Mouse (Mus musculus) C2C12 (cell line): ENCODE measurements around the gene Rnf222. TPM values are rescaled to one million over a fixed set of nuclear protein-coding genes. Genes with fewer than 3 reads are reported as not detected.
A peak's percentile ranks its signal among the peaks of the same experiment; 100 is the strongest.

Experiments
- H3K27me3 ChIP-seq: one replicate; pipeline ENCODE4 v1.6.1; 2011; ENCODE audit not compliant: control insufficient read depth, insufficient read depth, insufficient read length
- H3K36me3 ChIP-seq: one replicate; pipeline ENCODE4 v1.6.1; 2011; ENCODE audit not compliant: control insufficient read depth, insufficient read depth
- H3K4me3 ChIP-seq: one replicate; pipeline ENCODE4 v1.5.1; 2011; ENCODE audit warnings: mild to moderate bottlenecking, control low read depth; ENCODE audit not compliant: poor library complexity, insufficient read depth, severe bottlenecking
- H3K79me2 ChIP-seq: one replicate; pipeline ENCODE4 v1.6.1; 2011; ENCODE audit not compliant: control insufficient read depth, insufficient read depth
- H3K79me3 ChIP-seq: one replicate; pipeline ENCODE4 v1.6.1; 2011; ENCODE audit warnings: low read depth, control low read depth
- H3ac ChIP-seq: one replicate; pipeline ENCODE3; 2011; ENCODE audit warnings: low read depth; ENCODE audit not compliant: control insufficient read depth, insufficient read length
- CEBPB ChIP-seq: IDR thresholded peaks from one replicate; pipeline ENCODE4 v1.6.1; 2011; ENCODE audit warnings: low read depth, mild to moderate bottlenecking, control low read depth, moderate library complexity
- CTCF ChIP-seq: IDR thresholded peaks from one replicate; pipeline ENCODE4 v1.5.1; 2011; ENCODE audit not compliant: control insufficient read depth, insufficient read depth, insufficient read length
- FOSL1 ChIP-seq: IDR thresholded peaks from one replicate; pipeline ENCODE4 v1.8.0; 2011; ENCODE audit warnings: mild to moderate bottlenecking, low read length; ENCODE audit not compliant: poor library complexity, insufficient read depth, severe bottlenecking
- MAX ChIP-seq: IDR thresholded peaks from one replicate; pipeline ENCODE4 v1.6.1; 2011; ENCODE audit warnings: mild to moderate bottlenecking, control low read depth
- MYOD1 ChIP-seq: IDR thresholded peaks from one replicate; pipeline ENCODE4 v1.6.1; 2011; ENCODE audit warnings: low read depth; ENCODE audit not compliant: control insufficient read depth, insufficient read length
- MYOG ChIP-seq: IDR thresholded peaks from one replicate; pipeline ENCODE4 v1.6.1; 2011; ENCODE audit not compliant: control insufficient read depth, insufficient read length; ENCODE audit errors: extremely low read depth
- USF1 ChIP-seq: IDR thresholded peaks from one replicate; pipeline ENCODE4 v1.6.1; 2011; ENCODE audit warnings: low read depth, mild to moderate bottlenecking, control low read depth, moderate library complexity
- polyA plus RNA-seq: library from polyadenylated mRNA; unstranded; fragments of >200 nt; fragmentation: generic; extraction: Trizol; gene quantifications from one replicate; pipeline ENCODE4 v1.2.1, GENCODE M21; 2012; ENCODE audit warnings: missing spikeins

Rnf222 gene
- polyA plus RNA-seq, 1 experiment: not detected

DNA sequence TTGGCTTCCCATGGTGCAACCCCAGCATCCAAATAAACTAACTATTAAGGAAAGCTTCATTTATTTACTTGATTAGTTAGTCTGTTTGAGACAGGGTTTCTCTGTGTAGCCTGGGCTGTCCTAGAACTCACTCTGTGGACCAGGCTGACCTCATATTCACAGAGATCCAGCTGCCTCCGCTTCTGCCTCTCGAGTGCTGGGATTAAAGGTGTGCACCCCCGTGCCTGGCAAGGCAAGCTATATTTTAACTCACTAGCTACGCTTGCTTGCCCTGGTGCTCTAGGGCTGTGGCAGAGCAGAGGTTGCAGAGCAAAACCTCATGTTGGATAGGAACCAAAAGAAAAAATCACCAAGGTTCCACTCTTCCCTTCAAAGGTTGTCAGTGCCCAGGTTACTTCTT is 52.2 kb downstream of the Rnf222 start:
- no peak for TF ChIP-seq FOSL1
- no peak for TF ChIP-seq CTCF
- TF ChIP-seq MYOD1: no peak
- TF ChIP-seq MAX: no peak
- TF ChIP-seq MYOG: no peak
- TF ChIP-seq CEBPB: no peak
- TF ChIP-seq USF1: no peak
- H3K4me3 ChIP-seq: no peak overlapping the region

DNA sequence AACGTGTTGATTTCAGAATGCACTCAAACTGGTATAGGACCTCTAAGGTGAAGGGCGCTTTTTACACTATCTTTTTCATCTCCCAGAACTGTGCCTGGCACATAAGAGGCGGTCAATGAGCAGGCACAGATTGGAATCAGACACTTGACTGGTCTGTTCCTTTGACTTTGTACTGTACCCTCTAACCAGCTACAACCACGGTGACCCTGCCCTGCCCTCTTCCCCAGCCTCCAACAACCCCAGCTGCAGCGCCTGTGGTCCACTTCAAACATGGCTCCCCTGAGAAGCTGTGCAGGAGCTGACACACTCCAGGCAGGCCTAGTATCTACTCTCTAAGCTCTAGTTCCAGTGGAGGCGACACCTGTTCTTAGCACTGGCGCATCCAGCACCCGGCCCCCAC is 54.4 kb downstream of the Rnf222 start:
- H3K4me3 ChIP-seq: no peak overlapping the region
- H3K27me3 ChIP-seq: no peaks in the 10 kb centered on the region
- no peak for TF ChIP-seq MAX
- TF ChIP-seq FOSL1: no peak
- no peak for TF ChIP-seq USF1
- no peak for TF ChIP-seq CEBPB
- no peak for TF ChIP-seq MYOG
- TF ChIP-seq CTCF: no peak
- TF ChIP-seq MYOD1: no peak
- no peaks in the 10 kb centered on the region for H3K36me3 ChIP-seq
- H3K79me3 ChIP-seq: no peaks in the 10 kb centered on the region
- H3ac ChIP-seq: no peak overlapping the region
- no peaks in the 10 kb centered on the region for H3K79me2 ChIP-seq

More for the DNA sequence above, 52.2 kb downstream of the Rnf222 start:
- Histone ChIP-seq H3K79me2 (no peaks in the 10 kb centered on the region), H3ac (peak overlapping the region; percentile 13), H3K79me3 (no peaks in the 10 kb centered on the region), H3K27me3 (no peaks in the 10 kb centered on the region), H3K36me3 (no peaks in the 10 kb centered on the region)

- no peaks in the 10 kb centered on the region for H3K79me3 ChIP-seq
Observed at GRCm38 (mm10) chr11:68945245-68945644, 56.9 kb downstream of the Rnf222 start.

More at GRCm38 (mm10) chr11:68945245-68945644, 56.9 kb downstream of the Rnf222 start:
- H3K36me3 ChIP-seq: no peaks in the 10 kb centered on the region
- H3K79me2 ChIP-seq: no peaks in the 10 kb centered on the region
- TF ChIP-seq MYOG: no peak
- TF ChIP-seq CEBPB: no peak
- no peak for TF ChIP-seq USF1
- TF ChIP-seq MYOD1: no peak
- no peak overlapping the region for H3ac ChIP-seq
- no peaks in the 10 kb centered on the region for H3K27me3 ChIP-seq
- H3K4me3 ChIP-seq: no peak overlapping the region

Other genes starting within 250 kb of the Rnf222 start
- 40.0 TPM for gene Myh10, start 197.0 kb upstream of the Rnf222 start, polyA plus RNA-seq
- gene Ndel1, start 16.7 kb upstream of the Rnf222 start, polyA plus RNA-seq: 27.9 TPM
- 625 TPM for gene Rpl26, start 13.0 kb downstream of the Rnf222 start, polyA plus RNA-seq
- gene Odf4, start 38.5 kb downstream of the Rnf222 start, polyA plus RNA-seq: not detected
- gene Arhgef15, start 68.9 kb downstream of the Rnf222 start, polyA plus RNA-seq: 0.25 TPM
- 0.88 TPM for gene Slc25a35, start 79.6 kb downstream of the Rnf222 start, polyA plus RNA-seq
- 76.2 TPM for gene Rangrf, start 86.6 kb downstream of the Rnf222 start, polyA plus RNA-seq
- gene Pfas, start 119.9 kb downstream of the Rnf222 start, polyA plus RNA-seq: 22.2 TPM
- gene Ctc1, start 127.4 kb downstream of the Rnf222 start, polyA plus RNA-seq: 35.0 TPM
- gene Aurkb, start 157.1 kb downstream of the Rnf222 start, polyA plus RNA-seq: 76.6 TPM
- gene Borcs6, start 171.2 kb downstream of the Rnf222 start, polyA plus RNA-seq: 14.3 TPM
- 41.9 TPM for gene Tmem107, start 182.3 kb downstream of the Rnf222 start, polyA plus RNA-seq
- gene Vamp2, start 199.9 kb downstream of the Rnf222 start, polyA plus RNA-seq: 20.9 TPM
- gene Per1, start 206.7 kb downstream of the Rnf222 start, polyA plus RNA-seq: 4.5 TPM
- gene Hes7, start 231.9 kb downstream of the Rnf222 start, polyA plus RNA-seq: 0.06 TPM
- gene 9130213A22Rik, start 234.0 kb downstream of the Rnf222 start, polyA plus RNA-seq: 0.21 TPM
- 0.14 TPM for gene Aloxe3, start 237.3 kb downstream of the Rnf222 start, polyA plus RNA-seq